Mouse (Mus musculus) heart, embryonic 10.5 days (tissue): ENCODE measurements at regions not wholly inside any gene's neighbourhood (a gene's known extent, or its start where the extent isn't known, plus 50 kb on each side); places are given as distances from the start of the nearest gene placed in this dataset.
"Not testable (repeated sequence)": the region's sequence is repeated elsewhere in the genome, so short reads cannot be mapped to it uniquely, and the experiment has no call there.

Source experiments
- DNase-seq: peaks from one replicate; pipeline ENCODE4 v3.0.0-alpha.2; 2017; ENCODE audit warnings: low spot score
- H3K27ac ChIP-seq: fragments of 300-500 bp; sonication (generic); 2 replicates; pipeline ENCODE4 v1.5.1; 2016; ENCODE audit warnings: mild to moderate bottlenecking
- H3K27me3 ChIP-seq: fragments of 300-500 bp; sonication (generic); 2 replicates; pipeline ENCODE4 v1.6.1; 2016; ENCODE audit warnings: mild to moderate bottlenecking; ENCODE audit not compliant: poor library complexity, insufficient read depth, severe bottlenecking
- H3K36me3 ChIP-seq: fragments of 300-500 bp; sonication (generic); 2 replicates; pipeline ENCODE4 v1.6.1; 2016; ENCODE audit warnings: mild to moderate bottlenecking, moderate library complexity
- H3K4me1 ChIP-seq: fragments of 300-500 bp; sonication (generic); 2 replicates; pipeline ENCODE4 v1.6.1; 2016; ENCODE audit warnings: mild to moderate bottlenecking
- H3K4me3 ChIP-seq: fragments of 300-500 bp; sonication (generic); 2 replicates; pipeline ENCODE4 v1.5.1; 2016; ENCODE audit warnings: mild to moderate bottlenecking, moderate library complexity
- H3K9me3 ChIP-seq: fragments of 300-500 bp; sonication (generic); 2 replicates; pipeline ENCODE4 v1.6.1; 2016; ENCODE audit warnings: mild to moderate bottlenecking, moderate library complexity
- WGBS: fragments of 180-500 bp; shearing (Covaris S2); methylation state at CpG from one replicate; pipeline ENCODE4 v1.1.7; 2016; 5-methylcytosine and 5-hydroxymethylcytosine counted together

GRCm38 (mm10) chr13:72293059-72293694 lies 329.7 kb upstream of the Irx1 start:
- H3K9me3 ChIP-seq: no peaks in the 10 kb centered on the region
- H3K27ac ChIP-seq: no peak overlapping the region
- peaks cover 35% of the 10 kb centered on the region for H3K27me3 ChIP-seq
- no peaks in the 10 kb centered on the region for H3K36me3 ChIP-seq
- H3K4me1 ChIP-seq: peaks cover 10% of the 10 kb centered on the region
- no peak for DNase-seq
- WGBS: 56% methylated on average over 10 of the region's 10 CpGs
- no peak overlapping the region for H3K4me3 ChIP-seq

- Histone ChIP-seq H3K4me1 (peaks cover 5% of the 10 kb centered on the region), H3K4me3 (no peak overlapping the region), H3K27me3 (peaks cover 32% of the 10 kb centered on the region), H3K36me3 (no peaks in the 10 kb centered on the region), H3K27ac (no peak overlapping the region), H3K9me3 (no peaks in the 10 kb centered on the region)
- WGBS: 43% methylated on average over 13 of the region's 13 CpGs
- DNase-seq: no peak
These were observed 330.3 kb upstream of the Irx2 start for GRCm38 (mm10) chr13:72298264-72298870.

- Histone ChIP-seq H3K27me3 (peaks cover 38% of the 10 kb centered on the region), H3K4me3 (no peak overlapping the region), H3K27ac (no peak overlapping the region), H3K9me3 (no peaks in the 10 kb centered on the region), H3K36me3 (no peaks in the 10 kb centered on the region), H3K4me1 (peaks cover 5% of the 10 kb centered on the region)
- WGBS: 23% methylated on average over 3 of the region's 3 CpGs
- DNase-seq: no peak
These were observed 329.0 kb upstream of the Irx2 start for GRCm38 (mm10) chr13:72299660-72300059.

- peaks cover 5% of the 10 kb centered on the region for H3K4me1 ChIP-seq
- H3K27ac ChIP-seq: no peak overlapping the region
- no peaks in the 10 kb centered on the region for H3K9me3 ChIP-seq
- DNase-seq: no peak
- peaks cover 31% of the 10 kb centered on the region for H3K27me3 ChIP-seq
- no peak overlapping the region for H3K4me3 ChIP-seq
- WGBS: 74% methylated on average over 7 of the region's 7 CpGs
- no peaks in the 10 kb centered on the region for H3K36me3 ChIP-seq
These were observed 327.5 kb upstream of the Irx2 start for GRCm38 (mm10) chr13:72301114-72301513.

GRCm38 (mm10) chr13:72301841-72302240 lies 326.8 kb upstream of the Irx2 start:
- no peak for DNase-seq
- Histone ChIP-seq H3K27me3 (peaks cover 25% of the 10 kb centered on the region), H3K4me1 (peaks cover 5% of the 10 kb centered on the region), H3K36me3 (no peaks in the 10 kb centered on the region), H3K4me3 (no peak overlapping the region), H3K27ac (no peak overlapping the region), H3K9me3 (no peaks in the 10 kb centered on the region)
- WGBS: 73% methylated on average over 15 of the region's 15 CpGs

GRCm38 (mm10) chr13:72302436-72303125 lies 326.0 kb upstream of the Irx2 start:
- 83% methylated on average over 19 of the region's 19 CpGs for WGBS
- H3K27ac ChIP-seq: no peak overlapping the region
- peaks cover 18% of the 10 kb centered on the region; the same call in 1 of the 2 replicates for H3K27me3 ChIP-seq

GRCm38 (mm10) chr13:72303126-72303760 lies 325.4 kb upstream of the Irx2 start:
- Histone ChIP-seq H3K4me3 (no peak overlapping the region), H3K9me3 (no peaks in the 10 kb centered on the region), H3K4me1 (peaks cover 5% of the 10 kb centered on the region), H3K27me3 (peaks cover 18% of the 10 kb centered on the region; the same call in 1 of the 2 replicates), H3K36me3 (no peaks in the 10 kb centered on the region), H3K27ac (no peak overlapping the region)
- 79% methylated on average over 15 of the region's 15 CpGs for WGBS
- DNase-seq: peak; percentile 43

More at GRCm38 (mm10) chr13:72302436-72303125, 326.0 kb upstream of the Irx2 start:
- peak; percentile 30 for DNase-seq
- Histone ChIP-seq H3K36me3 (no peaks in the 10 kb centered on the region), H3K4me3 (no peak overlapping the region), H3K9me3 (no peaks in the 10 kb centered on the region), H3K4me1 (peaks cover 5% of the 10 kb centered on the region)

GRCm38 (mm10) chr13:72324041-72324690 lies 304.5 kb upstream of the Irx2 start:
- Histone ChIP-seq H3K36me3 (no peaks in the 10 kb centered on the region), H3K27me3 (peaks cover 8% of the 10 kb centered on the region; the same call in 1 of the 2 replicates), H3K9me3 (no peaks in the 10 kb centered on the region), H3K4me1 (peaks cover 7% of the 10 kb centered on the region), H3K4me3 (no peak overlapping the region), H3K27ac (0 out of 2 replicates have a peak overlapping the region, but pooled peaks have one; percentile 11)
- 41% methylated on average over 10 of the region's 10 CpGs for WGBS
- DNase-seq: no peak

- H3K27me3 ChIP-seq, H3K4me1 ChIP-seq, H3K9me3 ChIP-seq, DNase-seq, H3K4me3 ChIP-seq, H3K27ac ChIP-seq, H3K36me3 ChIP-seq: not testable (repeated sequence)
- WGBS: 73% methylated on average over 1 of the region's 1 CpGs
These were observed 302.4 kb upstream of the Irx2 start for GRCm38 (mm10) chr13:72326201-72326600.

GRCm38 (mm10) chr13:72345647-72346133 lies 282.9 kb upstream of the Irx2 start:
- H3K4me3 ChIP-seq: no peak overlapping the region
- DNase-seq: no peak
- H3K4me1 ChIP-seq: no peaks in the 10 kb centered on the region
- WGBS: 11% methylated on average over 6 of the region's 6 CpGs
- no peaks in the 10 kb centered on the region for H3K36me3 ChIP-seq
- H3K9me3 ChIP-seq: no peaks in the 10 kb centered on the region
- peaks cover 8% of the 10 kb centered on the region; the same call in 1 of the 2 replicates for H3K27me3 ChIP-seq
- H3K27ac ChIP-seq: 0 out of 2 replicates have a peak overlapping the region, but pooled peaks have one; percentile 22

GRCm38 (mm10) chr13:72346207-72346943 lies 282.2 kb upstream of the Irx2 start:
- peaks cover 8% of the 10 kb centered on the region; the same call in 1 of the 2 replicates for H3K27me3 ChIP-seq
- H3K27ac ChIP-seq: no peak overlapping the region
- DNase-seq: no peak
- no peak overlapping the region for H3K4me3 ChIP-seq
- H3K4me1 ChIP-seq: no peaks in the 10 kb centered on the region
- 39% methylated on average over 21 of the region's 21 CpGs for WGBS
- H3K9me3 ChIP-seq: no peaks in the 10 kb centered on the region
- no peaks in the 10 kb centered on the region for H3K36me3 ChIP-seq
